Mouse (Mus musculus) hindbrain, embryonic 12.5 days (tissue): ENCODE measurements at regions not wholly inside any gene's neighbourhood (a gene's known extent, or its start where the extent isn't known, plus 50 kb on each side); places are given as distances from the start of the nearest gene placed in this dataset.

Experiments used
- ATAC-seq: fragments of 200-750 bp; cut with Nextera tagmentation; 2 replicates; pipeline ENCODE4 v1.8.0; 2017; ENCODE audit warnings: moderate TSS enrichment; ENCODE audit not compliant: low FRiP score
- H3K27ac ChIP-seq: fragments of 300-500 bp; sonication (generic); 2 replicates; pipeline ENCODE4 v1.5.1; 2016; ENCODE audit warnings: mild to moderate bottlenecking
- H3K27me3 ChIP-seq: fragments of 300-500 bp; sonication (generic); 2 replicates; pipeline ENCODE4 v1.6.1; 2016; ENCODE audit warnings: mild to moderate bottlenecking
- H3K36me3 ChIP-seq: fragments of 300-500 bp; sonication (generic); 2 replicates; pipeline ENCODE4 v1.6.1; 2016; ENCODE audit warnings: mild to moderate bottlenecking
- H3K4me1 ChIP-seq: fragments of 300-500 bp; sonication (generic); 2 replicates; pipeline ENCODE4 v1.6.1; 2016
- H3K4me2 ChIP-seq: fragments of 300-500 bp; sonication (generic); replicated peaks from 2 replicates; pipeline ENCODE4 v1.6.1; 2016; ENCODE audit warnings: mild to moderate bottlenecking
- H3K4me3 ChIP-seq: fragments of 300-500 bp; sonication (generic); 2 replicates; pipeline ENCODE4 v1.5.1; 2016; ENCODE audit warnings: mild to moderate bottlenecking
- H3K9ac ChIP-seq: fragments of 300-500 bp; sonication (generic); 2 replicates; pipeline ENCODE4 v1.6.1; 2016; ENCODE audit warnings: mild to moderate bottlenecking, moderate library complexity
- H3K9me3 ChIP-seq: fragments of 300-500 bp; sonication (generic); replicated peaks from 2 replicates; pipeline ENCODE4 v1.6.1; 2016; ENCODE audit warnings: mild to moderate bottlenecking
- WGBS: fragments of 180-500 bp; shearing (Covaris S2); methylation state at CpG from one replicate; pipeline ENCODE4 v1.1.7; 2016; 5-methylcytosine and 5-hydroxymethylcytosine counted together

DNA sequence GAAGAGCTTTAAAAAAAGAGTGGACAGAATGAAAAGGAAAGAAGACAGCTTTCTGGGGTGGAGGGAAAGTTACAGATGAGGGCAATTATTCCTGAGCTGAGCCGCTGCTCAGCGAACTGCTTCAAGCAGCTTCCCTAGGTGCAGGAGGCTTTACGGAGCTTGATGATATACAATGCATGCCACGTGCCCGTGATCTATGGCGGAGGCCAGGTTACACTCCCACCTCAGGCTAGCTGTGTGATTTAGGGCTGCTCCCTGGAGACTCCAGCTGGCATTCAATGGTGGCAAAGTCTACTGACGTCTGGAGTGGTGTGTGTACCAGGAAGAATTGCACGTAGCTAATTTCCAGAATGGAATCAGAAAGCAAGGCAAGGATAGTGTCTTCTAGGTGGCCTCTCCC, 383.4 kb downstream of the Cdk5rap2 start:
- ATAC-seq = no peak
- Histone ChIP-seq H3K27me3 (no peaks in the 10 kb centered on the region), H3K36me3 (no peaks in the 10 kb centered on the region), H3K9me3 (no peaks in the 10 kb centered on the region), H3K4me2 (no peak overlapping the region), H3K27ac (no peak overlapping the region), H3K4me1 (no peaks in the 10 kb centered on the region), H3K4me3 (no peak overlapping the region), H3K9ac (no peak overlapping the region)
- 76% methylated on average over 8 of the region's 8 CpGs for WGBS

DNA sequence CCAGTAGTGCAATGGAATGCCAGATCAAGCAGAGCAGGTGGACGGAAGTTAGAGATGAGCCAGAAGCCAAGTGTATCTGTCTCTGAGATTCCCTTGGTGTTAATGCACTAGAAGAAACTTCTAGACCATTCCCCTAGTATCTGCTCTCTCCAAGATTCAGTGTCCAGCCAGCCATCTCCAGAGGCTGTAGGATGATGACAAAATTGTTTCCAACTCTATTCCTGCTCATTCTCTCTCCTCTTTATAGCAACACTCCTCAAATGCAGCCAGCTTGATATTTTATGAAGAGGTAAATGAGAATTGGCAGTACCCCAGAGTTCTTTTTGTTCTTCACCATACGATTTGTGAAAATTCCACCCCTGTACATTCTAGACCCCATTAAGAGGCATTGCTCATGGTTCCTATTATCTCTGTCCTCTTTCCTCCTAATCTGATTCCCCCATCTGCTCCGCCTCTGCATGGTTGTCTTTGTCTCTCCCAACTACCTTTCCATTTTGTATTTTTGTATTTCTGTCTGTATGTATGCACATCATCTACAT, 385.3 kb downstream of the Cdk5rap2 start:
- Histone ChIP-seq H3K4me2 (no peak overlapping the region), H3K9me3 (no peaks in the 10 kb centered on the region), H3K27me3 (no peaks in the 10 kb centered on the region), H3K4me3 (no peak overlapping the region), H3K36me3 (no peaks in the 10 kb centered on the region), H3K27ac (no peak overlapping the region), H3K9ac (no peak overlapping the region), H3K4me1 (no peaks in the 10 kb centered on the region)
- no peak for ATAC-seq
- WGBS = 92% methylated on average over 3 of the region's 3 CpGs

DNA sequence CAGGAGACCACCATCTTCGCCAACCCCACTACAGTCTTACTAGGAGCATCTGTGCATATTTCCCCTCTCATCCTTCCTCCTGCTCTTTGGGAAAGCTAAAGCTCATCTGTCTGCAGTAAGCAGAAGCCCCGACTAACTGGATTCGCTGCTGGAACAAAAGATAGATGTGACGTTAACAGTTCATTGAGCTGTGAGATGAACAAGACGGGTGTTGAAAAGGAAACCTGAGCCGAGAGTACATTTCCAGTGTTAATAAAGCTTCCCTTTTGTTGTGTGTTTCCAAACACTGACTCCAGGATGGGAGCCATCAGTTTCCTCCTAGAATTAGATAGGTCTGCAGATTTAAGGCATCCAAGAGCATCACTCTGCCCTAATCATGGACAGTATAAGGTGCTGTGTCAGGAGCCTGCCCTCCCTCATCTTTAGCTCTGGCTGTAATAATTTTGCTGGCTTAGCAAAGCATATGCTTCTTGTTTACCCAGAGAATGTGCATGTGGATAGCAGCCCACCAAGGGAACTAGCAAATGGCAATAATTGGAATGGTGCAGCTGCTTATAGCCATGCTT, 389.3 kb downstream of the Cdk5rap2 start:
- no peak overlapping the region for H3K9ac ChIP-seq
- H3K4me3 ChIP-seq = no peak overlapping the region
- H3K9me3 ChIP-seq = no peaks in the 10 kb centered on the region
- peak; percentile 46; the same call in 1 of the 2 replicates for ATAC-seq
- no peak overlapping the region; the same call in 1 of the 2 replicates for H3K27ac ChIP-seq
- no peaks in the 10 kb centered on the region for H3K36me3 ChIP-seq
- H3K27me3 ChIP-seq = no peaks in the 10 kb centered on the region
- no peak overlapping the region for H3K4me2 ChIP-seq
- no peaks in the 10 kb centered on the region for H3K4me1 ChIP-seq
- 45% methylated on average over 6 of the region's 6 CpGs for WGBS

DNA sequence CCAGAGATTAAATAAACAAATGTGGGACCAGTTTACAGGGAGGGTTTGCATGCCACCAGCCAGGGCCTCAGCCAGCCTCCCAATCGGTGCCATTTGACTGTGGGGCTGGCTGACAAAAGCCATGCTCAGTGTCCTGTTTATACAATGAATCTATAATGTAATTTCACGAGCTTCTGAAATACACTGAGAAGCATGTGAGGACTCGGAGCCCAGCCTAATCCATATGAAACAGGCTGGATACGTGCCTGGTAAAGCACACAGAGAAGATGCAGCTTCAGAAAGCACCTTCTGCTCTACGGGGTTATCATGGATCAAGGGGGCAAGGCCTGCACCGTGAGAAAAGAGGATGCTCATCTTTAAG, 398.0 kb downstream of the Cdk5rap2 start:
- Histone ChIP-seq H3K4me3 (no peak overlapping the region), H3K4me1 (peaks cover 7% of the 10 kb centered on the region), H3K27me3 (no peaks in the 10 kb centered on the region), H3K4me2 (no peak overlapping the region), H3K9ac (no peak overlapping the region), H3K9me3 (no peaks in the 10 kb centered on the region), H3K36me3 (no peaks in the 10 kb centered on the region), H3K27ac (no peak overlapping the region; the same call in 1 of the 2 replicates)
- ATAC-seq = peak; percentile 70
- 39% methylated on average over 6 of the region's 6 CpGs for WGBS

DNA sequence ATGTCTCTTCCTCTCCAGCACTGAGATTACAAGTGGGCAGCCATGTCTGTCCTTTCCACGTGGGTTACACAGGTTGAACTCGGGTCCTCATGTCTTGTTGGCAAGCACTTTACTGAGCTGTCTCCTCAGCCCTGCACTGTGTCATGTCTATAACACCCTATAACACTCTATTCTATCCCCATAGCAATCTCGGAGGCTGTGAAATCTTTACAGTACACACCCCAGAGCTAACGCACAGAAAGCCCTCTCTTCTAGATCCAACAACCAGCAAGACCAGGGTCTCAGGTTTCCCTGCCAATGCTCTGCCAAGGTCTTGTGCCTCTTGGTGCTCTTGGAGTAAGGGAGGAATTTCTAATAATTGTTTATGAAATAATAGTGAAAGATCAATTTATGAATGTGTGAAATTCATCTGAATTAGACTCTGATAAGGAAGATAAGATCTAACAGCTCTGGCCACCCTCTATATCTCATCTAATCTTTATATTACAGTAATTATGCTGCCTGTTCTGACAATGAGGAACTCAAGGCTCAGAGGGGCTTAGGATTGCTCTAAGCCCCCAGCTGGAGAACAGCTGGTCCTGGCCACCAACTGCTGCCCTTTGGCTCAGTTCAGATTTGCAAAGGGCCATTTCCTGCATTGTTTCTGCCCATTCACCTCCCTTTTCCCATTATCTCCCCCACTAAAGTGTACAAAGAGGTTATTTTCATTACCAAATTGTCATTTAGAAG, 398.6 kb downstream of the Cdk5rap2 start:
- Histone ChIP-seq H3K4me1 (peaks cover 7% of the 10 kb centered on the region), H3K9ac (no peak overlapping the region), H3K9me3 (no peaks in the 10 kb centered on the region), H3K27ac (no peak overlapping the region; the same call in 1 of the 2 replicates), H3K36me3 (no peaks in the 10 kb centered on the region), H3K4me2 (no peak overlapping the region), H3K27me3 (no peaks in the 10 kb centered on the region), H3K4me3 (no peak overlapping the region)
- peak; percentile 68 for ATAC-seq
- 83% methylated on average over 4 of the region's 4 CpGs for WGBS

DNA sequence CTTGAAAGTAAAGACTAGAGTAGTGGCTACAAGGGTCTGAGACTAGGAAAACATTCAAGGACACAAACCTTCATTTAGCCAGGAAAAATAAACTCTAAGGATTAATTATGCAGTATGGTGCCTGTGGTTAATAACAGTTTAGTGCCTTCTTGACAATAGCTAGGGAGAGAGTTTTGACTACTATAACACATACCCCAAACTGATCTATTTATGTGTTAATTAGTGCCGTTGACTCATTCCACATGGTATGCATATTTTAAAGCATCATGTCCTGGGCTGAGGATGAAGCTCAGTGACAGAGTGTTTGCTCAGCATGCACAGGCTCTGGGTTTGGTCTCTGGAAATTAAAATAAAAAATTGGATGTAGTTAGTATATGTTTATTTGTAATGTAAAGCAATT, 399.8 kb downstream of the Cdk5rap2 start:
- ATAC-seq = no peak
- H3K9ac ChIP-seq = no peak overlapping the region
- H3K27ac ChIP-seq = no peak overlapping the region
- peaks cover 7% of the 10 kb centered on the region for H3K4me1 ChIP-seq
- no peak overlapping the region for H3K4me3 ChIP-seq
- WGBS = 46% methylated on average over 1 of the region's 1 CpGs
- H3K9me3 ChIP-seq = no peaks in the 10 kb centered on the region
- no peaks in the 10 kb centered on the region for H3K27me3 ChIP-seq
- no peaks in the 10 kb centered on the region for H3K36me3 ChIP-seq
- no peak overlapping the region for H3K4me2 ChIP-seq

DNA sequence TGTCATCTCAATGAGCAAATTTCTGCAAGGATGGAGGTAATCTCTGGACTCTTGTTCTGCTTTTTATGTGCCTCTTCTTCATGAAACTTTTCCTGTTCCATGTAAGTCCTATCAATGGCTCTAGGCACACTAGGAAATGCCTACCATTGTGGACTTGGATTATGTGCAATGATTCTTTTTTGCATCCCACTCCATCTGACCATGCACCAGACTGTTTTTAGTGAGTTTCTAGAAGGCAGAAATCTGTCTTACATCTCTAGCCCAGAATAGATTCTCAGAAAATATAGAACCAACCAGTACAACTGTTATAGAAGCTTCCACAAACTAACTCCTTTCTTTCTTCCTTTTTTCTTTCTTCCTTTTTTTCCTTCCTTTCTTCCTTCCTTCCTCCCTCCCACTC, 405.3 kb downstream of the Cdk5rap2 start:
- H3K9ac ChIP-seq = no peak overlapping the region

DNA sequence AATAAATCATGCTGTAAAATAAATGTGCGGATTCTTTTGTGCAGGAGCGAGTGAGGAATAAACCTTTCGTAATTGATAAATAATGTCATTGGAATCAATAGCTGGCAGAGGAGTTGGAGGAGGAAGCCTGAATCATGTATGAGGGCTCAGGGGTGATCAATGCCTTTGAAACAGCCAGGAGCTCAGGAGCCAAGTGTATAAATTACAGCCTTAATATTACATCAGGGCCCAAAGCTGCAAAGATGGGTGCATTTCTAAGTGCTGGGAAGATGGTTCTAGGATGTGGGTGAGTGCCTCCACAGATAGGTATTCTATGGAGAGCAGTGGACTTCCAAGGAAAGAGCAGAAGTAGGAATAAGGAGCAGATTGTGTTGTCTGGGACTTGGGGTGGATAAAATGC, 417.0 kb downstream of the Cdk5rap2 start:
- no peak for ATAC-seq
- Histone ChIP-seq H3K27me3 (no peaks in the 10 kb centered on the region), H3K9ac (no peak overlapping the region), H3K9me3 (no peaks in the 10 kb centered on the region), H3K4me2 (no peak overlapping the region), H3K4me3 (no peak overlapping the region), H3K27ac (no peak overlapping the region), H3K4me1 (no peaks in the 10 kb centered on the region), H3K36me3 (no peaks in the 10 kb centered on the region)
- 89% methylated on average over 3 of the region's 3 CpGs for WGBS

More for the DNA sequence above, 405.3 kb downstream of the Cdk5rap2 start:
- Histone ChIP-seq H3K4me1 (no peaks in the 10 kb centered on the region), H3K36me3 (no peaks in the 10 kb centered on the region), H3K27ac (no peak overlapping the region), H3K27me3 (no peaks in the 10 kb centered on the region), H3K4me2 (no peak overlapping the region), H3K4me3 (no peak overlapping the region), H3K9me3 (no peaks in the 10 kb centered on the region)
- no peak for ATAC-seq

DNA sequence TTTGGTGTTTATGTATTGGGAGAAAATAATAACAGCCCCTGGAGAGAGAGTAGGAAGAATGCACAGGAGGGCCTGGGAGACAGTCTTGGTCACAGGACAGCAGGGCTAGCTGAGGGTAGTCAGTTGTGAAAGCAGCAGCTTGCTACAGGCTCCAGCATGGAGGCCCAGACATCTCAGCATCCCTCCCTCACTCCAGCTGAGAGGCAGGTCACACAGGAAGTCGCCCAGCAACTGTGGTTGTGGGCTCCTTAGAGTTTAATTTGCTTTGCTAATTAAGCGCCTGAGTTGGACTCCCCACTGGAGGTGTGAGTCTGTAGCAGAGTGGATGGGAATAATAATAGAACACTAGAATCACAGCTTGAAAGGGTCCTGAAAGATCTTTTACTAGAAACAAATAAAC, 436.0 kb downstream of the Cdk5rap2 start:
- no peaks in the 10 kb centered on the region for H3K27me3 ChIP-seq
- 33% methylated on average over 2 of the region's 2 CpGs for WGBS
- no peaks in the 10 kb centered on the region for H3K4me1 ChIP-seq
- no peak overlapping the region for H3K4me2 ChIP-seq
- H3K27ac ChIP-seq = no peak overlapping the region
- H3K9ac ChIP-seq = no peak overlapping the region
- no peak for ATAC-seq
- no peak overlapping the region for H3K4me3 ChIP-seq
- no peaks in the 10 kb centered on the region for H3K36me3 ChIP-seq
- H3K9me3 ChIP-seq = no peaks in the 10 kb centered on the region

DNA sequence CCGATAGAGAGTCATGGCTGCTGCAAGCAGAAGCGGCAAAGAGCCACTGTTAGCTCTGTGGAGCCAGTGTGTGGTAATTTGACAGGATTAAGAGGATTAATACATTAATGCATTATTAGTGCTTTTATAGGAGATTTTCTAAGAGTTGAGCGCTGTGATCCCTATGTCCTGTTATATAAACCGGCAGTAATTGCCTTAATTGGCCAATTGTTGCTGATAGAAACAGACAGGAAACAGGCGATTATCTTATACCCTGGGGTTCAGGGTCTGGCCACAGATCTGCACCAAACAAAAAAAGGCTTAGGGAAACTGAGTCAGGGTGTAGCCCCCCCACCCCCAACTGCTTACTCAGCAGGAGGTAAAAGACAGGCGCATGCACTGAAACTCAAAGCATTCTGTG, 436.7 kb downstream of the Cdk5rap2 start:
- H3K4me3 ChIP-seq = no peak overlapping the region
- no peak overlapping the region for H3K27ac ChIP-seq
- no peak overlapping the region for H3K4me2 ChIP-seq
- WGBS = 69% methylated on average over 6 of the region's 6 CpGs
- no peaks in the 10 kb centered on the region for H3K9me3 ChIP-seq
- H3K9ac ChIP-seq = no peak overlapping the region
- ATAC-seq = no peak
- H3K27me3 ChIP-seq = no peaks in the 10 kb centered on the region
- no peaks in the 10 kb centered on the region for H3K36me3 ChIP-seq
- no peaks in the 10 kb centered on the region for H3K4me1 ChIP-seq

DNA sequence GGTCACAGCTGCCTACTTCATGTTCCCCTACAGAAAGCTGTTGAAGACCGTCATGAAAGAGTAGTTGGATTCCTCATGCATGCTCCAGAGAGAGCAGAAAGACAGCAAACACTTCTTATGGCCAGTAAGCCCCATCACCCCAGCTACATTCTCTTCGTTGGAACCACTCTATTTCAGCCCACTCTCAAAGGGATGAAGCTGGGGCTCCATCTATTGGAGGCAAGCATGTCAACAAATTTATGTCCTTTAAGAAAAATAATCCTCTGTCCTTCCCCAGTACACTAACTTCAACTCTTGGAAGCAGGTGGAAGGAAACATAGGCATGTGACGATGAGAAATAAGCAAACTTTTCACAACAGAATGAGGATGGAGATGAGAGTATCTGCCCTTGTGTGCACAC, 438.5 kb downstream of the Cdk5rap2 start:
- H3K4me2 ChIP-seq = no peak overlapping the region
- no peaks in the 10 kb centered on the region for H3K27me3 ChIP-seq
- WGBS = 79% methylated on average over 3 of the region's 3 CpGs
- no peak overlapping the region for H3K4me3 ChIP-seq
- ATAC-seq = no peak
- H3K36me3 ChIP-seq = no peaks in the 10 kb centered on the region
- no peak overlapping the region for H3K27ac ChIP-seq
- H3K4me1 ChIP-seq = no peaks in the 10 kb centered on the region
- H3K9ac ChIP-seq = no peak overlapping the region
- H3K9me3 ChIP-seq = no peaks in the 10 kb centered on the region

DNA sequence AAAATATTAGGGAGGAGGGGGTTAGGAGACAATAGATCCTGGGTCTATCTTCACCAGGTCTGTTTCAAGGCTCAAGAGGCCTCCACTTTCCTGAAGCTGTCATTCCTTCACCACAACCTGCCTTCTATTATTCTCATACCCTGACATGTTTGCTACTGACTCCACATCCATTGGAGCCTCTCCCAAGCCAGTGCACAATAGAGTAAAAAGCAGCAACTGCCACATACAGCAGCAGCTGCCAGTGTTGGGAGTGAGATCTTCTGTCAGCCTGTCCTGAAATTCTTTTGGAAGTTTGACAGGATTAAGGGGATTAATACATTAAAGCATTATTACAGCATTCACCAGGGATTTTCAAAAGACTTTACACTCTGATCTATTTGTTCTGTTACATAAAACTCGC, 441.8 kb downstream of the Cdk5rap2 start:
- no peak overlapping the region for H3K4me2 ChIP-seq
- WGBS = 93% methylated on average over 1 of the region's 1 CpGs
- H3K36me3 ChIP-seq = no peaks in the 10 kb centered on the region
- H3K9ac ChIP-seq = no peak overlapping the region
- no peaks in the 10 kb centered on the region for H3K27me3 ChIP-seq
- no peaks in the 10 kb centered on the region for H3K4me1 ChIP-seq
- H3K9me3 ChIP-seq = no peaks in the 10 kb centered on the region
- H3K4me3 ChIP-seq = no peak overlapping the region
- H3K27ac ChIP-seq = no peak overlapping the region
- ATAC-seq = no peak
